Mouse (Mus musculus) A20 (cell line): ENCODE results near the gene Ccdc12.
A peak's percentile ranks its signal among the peaks of the same experiment; 100 is the strongest.
"Not testable (repeated sequence)": the region's sequence is repeated elsewhere in the genome, so short reads cannot be mapped to it uniquely, and the experiment has no call there.

ENCODE experiments used
- DNase-seq: peaks from one replicate; pipeline ENCODE4 v3.0.0-alpha.2; 2011; ENCODE audit warnings: low read depth, low spot score

Gene Ccdc12

DNA sequence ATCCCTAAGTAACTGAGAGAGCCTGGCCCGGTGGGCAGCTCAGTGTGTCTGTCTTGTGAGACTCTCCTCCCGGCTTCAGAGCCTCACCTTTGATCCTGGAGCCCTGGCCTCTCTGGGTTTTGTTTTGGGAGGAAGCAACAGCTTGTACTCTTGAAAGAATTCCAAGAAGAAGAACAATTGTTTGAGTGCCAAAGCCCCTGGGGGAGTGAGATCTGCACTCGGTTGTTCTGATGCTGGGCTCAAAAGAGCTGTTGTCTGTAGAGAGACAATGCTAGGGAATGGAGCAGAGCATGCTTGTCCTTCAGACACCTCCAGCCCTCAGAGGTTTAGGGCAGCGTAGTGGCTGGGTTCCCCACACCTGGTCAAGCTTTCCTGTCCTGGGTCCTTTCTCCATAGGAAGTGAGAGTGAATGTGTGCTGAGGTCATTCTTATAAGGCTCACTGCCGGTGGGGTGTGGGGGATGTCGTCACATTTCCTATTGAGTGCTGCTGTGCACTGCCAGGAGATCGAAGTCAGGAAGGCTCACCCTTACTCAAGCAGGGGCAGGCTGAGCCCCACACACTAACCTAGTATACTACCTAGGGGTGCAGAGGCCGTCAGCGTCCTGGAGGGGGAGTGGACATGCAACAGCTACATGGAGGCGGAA lies 16.9 kb downstream of the Ccdc12 start:
- DNase-seq: no peak

DNA sequence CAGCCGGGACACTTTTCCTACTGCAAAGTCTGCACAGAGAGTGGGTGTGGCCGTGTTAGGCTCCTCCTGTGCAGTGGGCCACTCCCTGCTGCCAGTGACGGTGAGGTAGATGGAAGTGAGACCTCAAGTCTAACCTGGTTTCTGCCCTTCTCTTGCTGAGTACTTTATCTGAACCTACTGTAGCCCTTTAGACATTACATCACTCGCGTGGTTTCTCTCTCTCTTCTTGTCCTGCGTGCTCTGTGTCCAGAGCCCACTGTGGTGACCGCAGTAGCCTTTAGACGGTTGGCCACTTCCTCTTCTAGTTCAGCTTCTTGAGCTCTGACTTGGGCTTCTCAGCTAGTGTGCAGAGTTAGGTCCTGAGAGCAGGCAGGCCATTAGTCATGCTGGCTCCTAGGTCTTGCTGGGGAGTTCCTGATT lies 20.2 kb downstream of the Ccdc12 start:
- peak; percentile 57 for DNase-seq

DNA sequence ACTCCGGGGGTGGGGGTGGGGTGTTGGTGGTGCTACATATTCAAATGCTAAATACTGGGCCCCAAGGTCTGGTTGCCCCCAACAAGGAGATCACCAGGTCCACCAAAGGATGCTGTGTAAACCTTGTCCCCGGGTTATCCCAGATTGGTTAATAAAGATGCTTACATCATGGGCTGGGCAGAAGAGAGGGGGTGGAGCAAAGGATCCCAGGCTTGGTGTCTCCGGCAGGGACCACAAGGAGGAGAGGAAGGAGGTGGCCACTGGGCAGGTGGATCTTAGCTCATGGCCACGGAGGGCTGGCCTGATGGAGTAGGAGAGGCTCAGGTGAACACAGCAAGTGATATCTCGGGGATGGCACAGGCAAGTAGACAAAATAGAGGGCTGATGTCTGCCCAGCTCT lies 22.6 kb downstream of the Ccdc12 start:
- no peak for DNase-seq

DNA sequence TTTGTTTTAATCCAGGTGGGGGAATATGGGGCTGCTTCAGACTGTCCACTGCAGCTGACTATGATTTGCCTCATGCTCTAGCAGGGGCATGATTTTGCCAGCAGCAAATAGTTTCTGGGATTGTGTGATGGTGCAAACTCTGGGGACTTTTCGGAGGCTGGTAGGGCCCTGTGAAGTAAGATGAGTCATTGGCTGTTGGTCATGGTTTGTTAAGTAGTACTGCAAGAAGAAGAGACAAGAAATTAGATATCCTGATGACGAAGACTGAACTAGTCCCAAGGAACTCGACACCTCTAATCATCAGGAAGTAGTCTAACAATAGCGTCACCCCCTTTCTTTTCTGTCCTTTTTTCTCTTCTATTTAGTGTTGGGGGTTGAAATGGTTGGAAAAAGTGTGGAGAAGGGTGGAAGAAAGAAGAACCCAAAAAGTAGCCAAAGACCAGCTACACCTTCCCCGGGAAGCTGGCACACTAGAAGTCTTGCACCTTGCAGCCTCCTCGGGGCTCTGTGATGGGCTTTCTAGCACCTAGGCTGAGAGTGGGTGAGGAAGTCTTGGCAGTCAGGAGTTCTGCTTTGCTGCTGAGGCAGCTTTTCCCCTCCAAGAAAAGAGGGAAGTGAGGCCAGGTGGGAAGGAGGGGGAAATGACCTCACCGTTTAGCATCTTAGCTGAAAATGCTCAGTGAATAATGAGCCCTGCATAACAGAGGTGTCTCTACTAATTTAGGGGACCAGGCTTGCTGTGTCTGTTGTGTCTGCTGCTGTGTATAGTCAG lies 24.6 kb downstream of the Ccdc12 start:
- DNase-seq: peak; percentile 66

DNA sequence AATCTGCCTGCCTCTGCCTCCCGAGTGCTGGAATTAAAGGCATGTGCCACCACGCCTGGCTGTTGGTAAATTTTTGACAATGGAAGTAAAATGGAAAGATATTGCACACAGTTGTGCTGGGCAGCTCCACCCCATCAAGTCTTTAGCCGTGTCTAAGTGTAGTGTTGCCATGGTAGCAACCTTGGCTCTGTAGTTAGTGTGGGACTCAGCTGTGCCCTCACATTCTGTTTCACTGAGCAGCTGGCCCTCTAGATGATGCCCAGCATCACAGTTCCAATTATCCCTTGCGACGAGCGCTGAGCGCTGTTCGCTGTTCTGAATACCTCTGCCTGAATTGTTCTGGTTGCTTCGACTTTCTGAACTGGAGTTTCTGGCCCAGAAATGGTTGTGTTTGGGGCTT lies 25.5 kb downstream of the Ccdc12 start:
- no peak for DNase-seq

DNA sequence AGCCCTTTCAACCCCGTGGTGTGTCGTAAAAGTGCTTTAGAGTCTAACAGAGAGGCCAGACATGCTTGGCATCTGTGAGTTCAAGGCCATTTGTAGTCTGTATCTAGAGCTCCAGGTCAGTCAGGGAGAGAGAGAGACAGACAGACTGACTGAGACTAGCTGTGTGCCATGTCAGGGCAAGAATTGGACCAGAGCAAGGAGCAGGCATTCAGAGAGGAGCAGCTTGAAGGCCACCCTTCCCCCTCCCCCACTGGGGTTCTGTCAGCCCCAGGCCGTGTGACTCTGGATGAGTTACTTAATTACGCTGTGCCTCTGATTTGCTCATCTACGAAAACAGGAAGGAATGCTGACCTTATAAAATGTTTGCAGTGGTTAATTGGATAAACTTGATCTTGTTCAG lies 26.0 kb downstream of the Ccdc12 start:
- DNase-seq: no peak

DNA sequence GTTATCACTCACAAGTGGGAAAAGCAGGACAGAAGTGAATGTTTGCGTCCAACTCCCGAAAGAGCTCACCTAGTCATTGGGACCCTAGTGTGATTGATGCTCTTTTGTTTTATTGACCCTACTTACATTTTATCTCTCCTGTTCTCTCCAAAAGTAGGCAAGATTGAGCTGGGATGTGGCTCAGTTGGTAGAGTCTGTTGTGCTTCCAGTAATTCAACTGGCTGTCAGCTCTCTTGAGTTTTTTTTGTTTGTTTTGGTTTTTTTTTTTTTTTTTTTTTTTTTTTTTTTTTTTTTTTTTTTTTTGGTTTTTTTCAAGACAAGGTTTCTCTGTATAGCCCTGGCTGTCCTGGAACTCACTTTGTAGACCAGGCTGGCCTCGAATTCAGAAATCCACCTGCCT lies 26.4 kb downstream of the Ccdc12 start:
- not testable (repeated sequence) for DNase-seq

DNA sequence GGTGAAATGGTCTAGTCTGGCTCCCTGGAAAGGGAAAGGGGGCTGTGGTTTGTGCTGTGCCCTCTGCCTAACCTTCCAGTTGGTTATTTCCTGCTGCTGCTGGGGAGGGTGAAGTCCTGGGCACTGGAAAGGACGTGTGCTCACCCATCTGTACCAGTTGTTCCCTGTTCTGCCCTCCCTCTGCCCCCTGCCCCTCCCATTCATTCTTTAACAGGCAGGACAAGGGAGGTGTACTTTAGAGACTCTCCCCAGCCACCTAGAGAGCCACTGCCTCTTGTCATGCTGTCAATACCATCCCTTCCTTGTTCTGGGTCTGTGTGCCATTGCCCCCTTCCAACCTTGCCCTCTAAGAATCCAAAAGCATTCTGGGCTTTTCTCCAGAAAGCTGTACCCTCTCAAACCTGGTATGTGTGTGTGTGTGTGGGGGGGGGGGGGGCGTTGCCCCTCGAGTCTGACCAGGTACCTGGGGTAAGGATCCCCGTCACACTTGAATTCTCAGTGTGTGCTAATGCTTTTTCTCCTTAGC lies 27.3 kb downstream of the Ccdc12 start:
- DNase-seq: no peak

DNA sequence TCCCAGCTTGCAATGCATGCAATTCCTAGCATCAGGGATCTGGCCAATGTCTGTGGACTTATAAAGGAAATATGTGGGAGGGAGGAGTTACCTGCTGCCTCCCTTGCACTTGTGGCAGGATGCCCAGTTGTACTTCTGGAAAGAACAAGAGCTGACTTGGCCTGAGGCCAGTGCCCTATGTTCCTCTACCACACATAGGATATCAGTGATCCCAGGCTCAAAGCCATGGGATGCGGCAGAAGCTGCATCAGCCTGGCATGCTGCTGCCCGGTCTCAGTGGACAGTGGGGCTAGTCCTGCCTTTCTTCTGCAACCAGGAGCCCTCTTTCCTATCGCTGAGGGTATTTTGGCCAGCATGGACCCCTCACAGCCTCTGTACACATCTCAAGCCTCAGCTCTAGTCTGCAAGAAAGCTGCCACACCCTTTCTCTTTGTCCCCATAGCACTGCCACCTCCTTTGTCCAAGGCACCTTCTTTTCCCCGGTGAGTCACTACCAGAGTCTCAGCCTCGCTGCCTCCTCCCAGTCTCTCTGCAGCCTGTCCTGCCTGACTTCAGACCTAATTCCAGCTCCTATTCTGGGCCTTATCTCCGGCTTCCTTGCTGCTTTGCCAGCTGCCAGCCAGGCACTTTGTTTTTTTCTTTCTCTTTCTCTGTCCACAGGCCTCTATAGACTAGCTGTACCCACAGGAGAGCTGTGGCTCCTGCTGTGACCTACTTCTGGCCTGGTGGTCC lies 28.0 kb downstream of the Ccdc12 start:
- no peak for DNase-seq

DNA sequence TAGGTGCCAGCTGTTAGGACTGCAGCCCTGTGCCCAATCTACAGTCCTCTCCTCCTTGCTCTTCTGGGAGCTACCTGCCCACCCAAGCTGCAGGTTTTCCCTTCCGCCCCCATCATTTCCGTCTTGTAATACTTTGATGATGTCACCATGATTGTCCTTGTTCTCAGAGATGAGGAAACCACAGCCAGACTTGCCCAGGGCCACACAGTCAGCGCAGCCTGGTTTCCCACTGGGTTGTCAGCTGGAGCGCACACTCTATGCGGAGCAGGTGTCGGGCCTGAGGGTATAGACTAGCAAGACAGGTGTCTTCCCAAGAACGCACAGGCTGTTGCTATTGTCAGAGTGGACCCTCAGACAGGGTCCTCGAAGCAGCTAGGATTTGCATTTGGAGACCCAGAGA lies 28.9 kb downstream of the Ccdc12 start:
- DNase-seq: no peak

DNA sequence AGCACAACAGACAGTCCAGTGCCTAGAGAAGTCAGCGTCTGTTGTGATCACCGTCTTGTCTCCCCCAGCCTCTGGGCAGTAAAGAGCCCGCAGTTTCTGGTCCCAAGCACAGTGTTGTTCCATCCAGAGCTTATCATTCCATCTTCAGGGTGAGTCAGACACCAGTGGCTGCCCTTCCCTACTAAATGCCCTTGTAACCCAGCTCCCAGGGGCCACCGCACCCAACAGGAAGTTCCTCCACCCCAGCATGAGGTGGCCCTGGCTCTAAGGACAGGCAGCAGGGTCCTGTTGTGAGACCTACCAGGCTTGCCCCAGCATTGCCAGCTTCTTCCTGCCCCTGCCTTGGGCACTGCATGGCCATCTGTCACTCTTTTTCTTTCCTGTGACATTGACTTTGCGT lies 29.3 kb downstream of the Ccdc12 start:
- DNase-seq: no peak

DNA sequence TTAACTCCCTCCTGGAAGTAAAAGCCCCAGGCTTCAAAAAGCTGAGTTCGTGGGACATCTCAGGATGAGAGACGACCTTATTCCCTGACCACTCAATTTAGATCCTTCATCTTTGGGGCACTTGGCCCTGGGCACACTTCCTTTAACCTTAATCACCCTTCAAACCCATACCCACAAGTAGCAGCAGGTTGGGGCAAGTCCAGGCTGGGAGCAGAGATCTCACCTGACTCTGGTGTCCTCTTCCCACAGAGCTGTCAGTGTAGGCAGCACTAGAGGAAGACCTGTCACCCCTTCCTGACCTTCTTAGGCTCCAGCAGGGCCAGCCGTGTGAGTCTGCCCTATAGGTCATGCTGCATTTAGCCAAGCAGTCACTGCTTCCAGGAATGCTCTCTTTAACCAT lies 30.2 kb downstream of the Ccdc12 start:
- no peak for DNase-seq

DNA sequence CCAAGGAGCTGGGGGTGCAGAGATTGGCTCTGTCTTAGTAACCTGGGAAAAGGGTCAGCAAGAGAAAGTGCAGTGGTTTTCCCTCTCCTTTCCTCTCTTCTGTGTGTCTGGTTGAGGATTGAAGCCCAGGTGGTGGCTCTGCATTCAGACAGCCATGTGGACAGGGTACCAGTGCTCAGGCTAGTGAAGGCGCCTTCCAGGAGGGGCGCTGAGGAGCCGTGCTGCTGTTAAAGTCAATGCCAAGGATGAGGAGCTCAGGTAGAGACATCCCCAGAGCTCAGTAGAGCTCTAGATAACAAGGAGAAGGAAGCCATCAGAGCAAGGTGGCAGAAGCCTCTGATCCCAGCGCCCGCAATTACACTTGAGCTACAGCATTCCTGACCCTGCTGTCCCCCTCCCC lies 30.8 kb downstream of the Ccdc12 start:
- no peak for DNase-seq

DNA sequence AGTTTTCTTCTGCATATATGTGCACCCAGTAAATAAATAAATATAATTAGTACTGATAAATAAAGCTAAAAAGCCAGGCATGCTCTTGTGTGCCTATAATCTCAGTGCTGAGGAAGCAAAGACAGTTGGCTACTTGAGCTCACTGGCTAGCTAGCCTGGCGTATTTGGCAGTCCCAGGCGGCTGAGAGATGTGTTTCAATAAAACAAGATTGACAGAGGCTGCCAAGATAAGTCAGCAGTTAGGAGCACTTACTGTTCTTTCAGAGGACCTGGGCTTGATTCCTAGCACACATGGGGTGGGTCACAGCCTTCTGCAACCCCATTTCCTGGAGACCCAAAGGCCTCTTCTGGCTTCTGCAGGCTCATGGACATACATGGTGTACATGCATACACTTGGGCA lies 31.5 kb downstream of the Ccdc12 start:
- DNase-seq: no peak

DNA sequence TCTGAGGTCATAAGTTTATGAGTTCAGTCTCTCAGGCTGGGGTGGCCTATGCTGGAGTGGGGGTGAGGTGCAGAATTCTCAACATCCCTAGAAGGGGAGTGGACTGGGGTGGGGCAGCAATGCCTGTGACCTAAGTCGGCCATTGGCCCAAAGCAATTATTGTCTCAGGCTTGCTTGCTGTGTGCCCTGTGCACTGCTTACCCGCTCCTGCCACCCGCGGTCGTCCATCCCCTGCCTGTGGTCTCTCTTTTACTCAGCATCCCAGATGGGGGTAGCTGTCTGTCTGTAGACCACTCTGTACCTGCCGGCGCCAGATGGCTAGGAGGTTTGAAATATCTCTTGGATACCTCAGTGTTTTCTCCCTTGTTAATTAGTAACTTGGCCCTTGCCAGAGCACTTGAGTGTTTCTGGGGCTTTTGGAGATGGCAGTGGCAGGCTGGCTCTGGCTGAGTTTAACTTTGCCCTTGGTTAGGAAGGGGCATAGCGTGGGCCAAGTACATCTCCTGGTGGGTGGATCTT lies 33.0 kb downstream of the Ccdc12 start:
- no peak for DNase-seq

DNA sequence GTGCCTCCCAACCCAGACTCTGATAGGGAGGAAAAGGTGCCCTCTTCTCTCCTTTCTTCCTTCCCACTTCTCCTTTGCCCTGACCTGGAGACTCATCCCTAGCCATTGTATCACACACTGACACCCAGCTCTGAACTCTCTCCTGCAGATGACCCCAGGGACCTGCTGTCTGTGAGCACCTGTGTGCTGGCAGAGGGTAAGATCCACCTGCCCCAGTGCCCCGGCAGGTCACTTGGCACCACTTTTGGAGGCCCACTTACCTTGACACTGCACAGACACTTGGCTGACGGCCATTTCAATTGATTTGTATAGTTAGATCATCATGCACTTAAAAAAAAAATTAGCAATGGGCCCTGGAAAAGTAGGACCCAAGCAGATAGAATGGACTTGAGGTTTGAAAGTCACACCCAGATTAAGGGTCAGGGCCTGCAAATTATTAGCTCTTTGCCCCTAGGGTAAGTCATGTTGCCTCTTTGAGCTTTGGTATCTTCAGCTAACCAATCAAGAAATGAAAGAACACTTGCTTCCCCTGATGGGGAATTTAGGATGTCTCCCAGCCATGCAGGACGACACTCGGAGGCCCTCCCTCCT lies 39.0 kb downstream of the Ccdc12 start:
- no peak for DNase-seq

DNA sequence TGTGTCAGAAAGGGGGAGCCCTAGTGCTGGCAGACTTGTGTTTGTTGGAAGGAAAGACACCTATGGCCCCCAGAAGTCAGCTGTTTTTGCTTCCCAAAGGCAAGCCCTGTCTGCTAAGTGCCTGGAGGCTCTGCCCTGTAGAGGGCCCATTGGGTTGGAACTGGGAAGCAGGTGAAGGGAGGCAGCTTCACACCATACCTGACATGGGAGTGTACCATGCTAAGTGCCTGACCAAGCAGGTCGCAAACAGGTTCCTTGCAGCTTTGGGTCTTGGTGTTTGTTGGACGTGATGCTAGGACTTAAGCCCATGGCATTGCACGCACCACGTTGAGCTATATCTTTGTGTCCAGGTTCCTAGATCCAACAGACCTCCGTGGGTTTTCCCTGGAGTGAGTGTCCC lies 40.1 kb downstream of the Ccdc12 start:
- DNase-seq: no peak

DNA sequence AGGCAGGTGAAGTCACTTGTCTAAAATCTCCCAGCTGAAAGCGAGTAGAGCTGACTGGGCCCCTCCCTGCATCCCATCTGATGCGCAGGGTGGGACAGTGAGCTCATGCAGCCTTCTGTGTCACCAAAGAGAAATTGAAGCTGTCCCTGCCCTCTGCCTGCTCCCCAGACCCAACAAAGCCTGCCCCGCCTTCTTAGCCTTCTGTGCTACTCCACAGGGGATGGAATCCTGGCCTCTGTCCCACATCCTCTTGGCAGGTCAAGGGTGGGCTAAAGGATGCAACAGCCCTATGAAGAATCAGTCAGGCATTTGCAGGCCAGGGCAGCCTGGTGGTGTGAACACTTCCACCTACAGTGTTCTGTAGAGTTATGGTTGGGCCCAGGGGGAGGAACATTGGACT lies 41.2 kb downstream of the Ccdc12 start:
- DNase-seq: no peak

DNA sequence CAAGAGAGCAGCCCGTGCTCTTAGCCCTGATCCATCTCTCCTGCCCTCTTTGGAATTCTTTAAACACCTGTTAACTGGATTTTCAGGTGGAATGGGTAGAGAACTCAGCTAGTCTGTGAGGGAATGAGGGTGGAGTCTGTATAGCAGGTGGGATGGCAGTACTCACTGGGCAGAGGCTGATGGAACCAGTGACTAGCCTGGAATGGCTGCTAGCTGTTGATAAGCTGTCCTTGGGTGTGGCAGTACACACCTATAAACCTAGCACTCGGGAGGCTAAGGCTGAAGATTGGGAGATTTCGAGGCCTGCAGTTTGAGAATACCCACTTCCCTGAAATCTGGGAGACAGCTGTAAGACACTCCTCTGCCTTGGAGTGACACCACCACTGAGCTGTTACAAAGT lies 43.3 kb downstream of the Ccdc12 start:
- no peak for DNase-seq

DNA sequence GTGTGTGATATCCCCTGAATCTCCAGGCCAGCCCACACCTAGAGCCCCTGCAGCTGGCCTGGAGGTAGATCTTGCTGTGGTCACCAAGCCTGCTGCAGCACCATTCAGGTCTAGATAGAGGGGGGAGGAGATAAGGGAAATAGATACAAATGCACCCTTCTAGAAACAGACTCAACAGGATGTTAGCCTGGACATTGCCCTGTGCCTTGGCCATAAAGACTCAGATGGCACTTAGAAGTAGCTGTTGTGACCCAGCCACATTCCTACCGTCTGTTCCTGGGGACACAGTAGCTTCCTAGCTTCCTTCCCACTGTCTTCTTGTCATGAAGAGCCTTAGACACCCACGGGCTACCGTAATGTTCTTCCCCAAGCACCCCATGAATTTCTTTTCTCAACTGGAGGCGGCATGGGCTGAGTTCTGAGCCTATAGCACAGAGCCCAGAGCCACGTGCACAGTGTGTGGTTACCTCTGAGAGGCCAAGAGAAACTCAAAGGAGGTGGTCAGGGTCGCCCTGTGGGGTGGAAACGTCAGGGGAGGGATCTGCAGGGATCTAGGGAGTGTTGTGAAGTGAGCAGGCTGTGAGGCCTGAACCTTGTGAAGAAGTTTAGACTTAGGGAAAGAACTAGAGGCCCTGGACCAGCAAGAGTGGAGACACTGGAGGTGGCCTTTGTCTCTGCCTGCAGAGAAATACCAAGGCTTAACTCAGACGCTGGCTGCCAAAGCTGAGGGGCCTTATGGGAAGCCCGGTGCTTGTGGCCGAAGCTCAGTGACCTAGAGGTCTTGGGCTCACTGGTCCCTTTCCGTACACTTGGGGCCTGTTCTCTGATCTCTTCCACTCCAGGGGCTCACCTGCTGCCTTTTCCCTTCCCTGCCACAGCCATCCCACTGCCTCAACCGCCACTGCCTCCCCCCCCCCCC lies 45.1 kb downstream of the Ccdc12 start:
- DNase-seq: no peak

DNA sequence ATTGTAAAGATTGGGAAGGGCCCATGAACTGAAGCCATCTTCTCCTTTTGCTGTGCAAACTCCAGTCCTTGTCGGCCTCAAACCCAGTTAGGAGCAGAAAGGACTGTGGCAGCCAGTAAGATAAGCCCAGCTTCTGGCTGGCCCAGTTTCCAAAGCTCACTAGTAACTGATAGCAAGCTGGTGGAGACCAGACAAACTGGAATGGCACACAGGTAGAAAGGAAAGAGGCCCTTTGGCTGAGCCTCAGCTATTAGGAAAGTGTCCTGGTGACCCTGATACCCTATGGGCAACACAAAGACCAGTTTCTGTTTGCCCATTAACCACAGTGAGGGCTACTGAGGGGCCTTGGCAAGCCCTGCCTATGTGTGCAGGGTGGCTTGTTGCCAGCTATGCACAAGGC lies 46.5 kb downstream of the Ccdc12 start:
- DNase-seq: no peak
